Mouse (Mus musculus): ENCODE results near the gene Copg2. TPM values are rescaled to one million over a fixed set of nuclear protein-coding genes. Genes with fewer than 3 reads are reported as not detected.

The Copg2 gene
- polyA plus RNA-seq (2012; ENCODE audit: insufficient read depth, insufficient read length, low replicate concordance, missing spikeins) = not detected in 2 replicates

GRCm38 (mm10) chr6:30896195-30896985, at the start of gene Copg2:
Gene Copg2, minus strand, starts transcription at chr6:30896794.
- TF ChIP-seq CTCF (IDR thresholded peaks at IDR 0.05; ENCODE audit: insufficient read depth, low read depth, low read length) (no peak), POLR2A (IDR thresholded peaks at IDR 0.05; ENCODE audit: insufficient read depth, low read depth, low read length) (peak; percentile 72)
- H3K4me1 ChIP-seq (ENCODE audit: control insufficient read depth, insufficient read depth, low read length) = no peaks in the 10 kb centered on the region
- peak within 1 kb of the TSS; percentile 76; the same call in 1 of the 2 replicates for H3K27ac ChIP-seq (ENCODE audit: insufficient read depth, low read depth, low read length)
- H3K4me3 ChIP-seq (ENCODE audit: insufficient read depth, low read depth, low read length) = peak within 1 kb of the TSS; percentile 91
- under 1% methylated on average over 82 of the region's 83 CpGs for WGBS

- Histone ChIP-seq H3K4me1 (ENCODE audit: control insufficient read depth, insufficient read depth, low read length) (no peaks in the 10 kb centered on the region), H3K4me3 (ENCODE audit: insufficient read depth, low read depth, low read length) (no peak overlapping the region), H3K27ac (ENCODE audit: insufficient read depth, low read depth, low read length) (no peak overlapping the region)
- TF ChIP-seq POLR2A (IDR thresholded peaks at IDR 0.05; ENCODE audit: insufficient read depth, low read depth, low read length) (no peak), CTCF (IDR thresholded peaks at IDR 0.05; ENCODE audit: insufficient read depth, low read depth, low read length) (no peak)
- 81% methylated on average over 5 of the region's 5 CpGs for WGBS
Observed at GRCm38 (mm10) chr6:30939264-30939663, 42.7 kb upstream of the Copg2 start.

- Histone ChIP-seq H3K27ac (ENCODE audit: insufficient read depth, low read depth, low read length) (no peak overlapping the region), H3K4me3 (ENCODE audit: insufficient read depth, low read depth, low read length) (no peak overlapping the region), H3K4me1 (ENCODE audit: control insufficient read depth, insufficient read depth, low read length) (peaks cover 5% of the 10 kb centered on the region; the same call in 1 of the 2 replicates)
- 52% methylated on average over 2 of the region's 2 CpGs for WGBS
- TF ChIP-seq POLR2A (IDR thresholded peaks at IDR 0.05; ENCODE audit: insufficient read depth, low read depth, low read length) = no peak
- TF ChIP-seq CTCF (IDR thresholded peaks at IDR 0.05; ENCODE audit: insufficient read depth, low read depth, low read length) = no peak
Observed at GRCm38 (mm10) chr6:30922821-30923220, 26.2 kb upstream of the Copg2 start.

GRCm38 (mm10) chr6:30921826-30922225, 25.2 kb upstream of the Copg2 start:
- 66% methylated on average over 10 of the region's 11 CpGs for WGBS
- H3K4me3 ChIP-seq (ENCODE audit: insufficient read depth, low read depth, low read length) = no peak overlapping the region
- H3K27ac ChIP-seq (ENCODE audit: insufficient read depth, low read depth, low read length) = no peak overlapping the region
- peaks cover 5% of the 10 kb centered on the region; the same call in 1 of the 2 replicates for H3K4me1 ChIP-seq (ENCODE audit: control insufficient read depth, insufficient read depth, low read length)
- no peak for TF ChIP-seq CTCF (IDR thresholded peaks at IDR 0.05; ENCODE audit: insufficient read depth, low read depth, low read length)
- no peak for TF ChIP-seq POLR2A (IDR thresholded peaks at IDR 0.05; ENCODE audit: insufficient read depth, low read depth, low read length)

GRCm38 (mm10) chr6:30920834-30921675, 24.5 kb upstream of the Copg2 start:
- Histone ChIP-seq H3K4me3 (ENCODE audit: insufficient read depth, low read depth, low read length) (peak overlapping the region; percentile 46), H3K4me1 (ENCODE audit: control insufficient read depth, insufficient read depth, low read length) (peaks cover 5% of the 10 kb centered on the region; the same call in 1 of the 2 replicates), H3K27ac (ENCODE audit: insufficient read depth, low read depth, low read length) (no peak overlapping the region)
- 9% methylated on average over 21 of the region's 21 CpGs for WGBS
- no peak for TF ChIP-seq POLR2A (IDR thresholded peaks at IDR 0.05; ENCODE audit: insufficient read depth, low read depth, low read length)
- no peak for TF ChIP-seq CTCF (IDR thresholded peaks at IDR 0.05; ENCODE audit: insufficient read depth, low read depth, low read length)

- TF ChIP-seq CTCF (IDR thresholded peaks at IDR 0.05; ENCODE audit: insufficient read depth, low read depth, low read length) (no peak), POLR2A (IDR thresholded peaks at IDR 0.05; ENCODE audit: insufficient read depth, low read depth, low read length) (no peak)
- Histone ChIP-seq H3K27ac (ENCODE audit: insufficient read depth, low read depth, low read length) (no peak within 1 kb of the TSS), H3K4me3 (ENCODE audit: insufficient read depth, low read depth, low read length) (no peak within 1 kb of the TSS), H3K4me1 (ENCODE audit: control insufficient read depth, insufficient read depth, low read length) (no peaks in the 10 kb centered on the region)
- WGBS = 90% methylated on average over 2 of the region's 2 CpGs
Observed at GRCm38 (mm10) chr6:30915473-30915872, 18.9 kb upstream of the Copg2 start, which contains the start of gene Tsga13. Gene Tsga13, minus strand, starts transcription at chr6:30915573.

- no peak overlapping the region for H3K27ac ChIP-seq (ENCODE audit: insufficient read depth, low read depth, low read length)
- no peak overlapping the region for H3K4me3 ChIP-seq (ENCODE audit: insufficient read depth, low read depth, low read length)
- TF ChIP-seq POLR2A (IDR thresholded peaks at IDR 0.05; ENCODE audit: insufficient read depth, low read depth, low read length) = no peak
- TF ChIP-seq CTCF (IDR thresholded peaks at IDR 0.05; ENCODE audit: insufficient read depth, low read depth, low read length) = no peak
- H3K4me1 ChIP-seq (ENCODE audit: control insufficient read depth, insufficient read depth, low read length) = peaks cover 4% of the 10 kb centered on the region; the same call in 1 of the 2 replicates
- 30% methylated on average over 3 of the region's 3 CpGs for WGBS
Observed at GRCm38 (mm10) chr6:30907970-30908369, 11.4 kb upstream of the Copg2 start.

- H3K27ac ChIP-seq (ENCODE audit: insufficient read depth, low read depth, low read length) = no peak overlapping the region
- WGBS = 87% methylated on average over 5 of the region's 5 CpGs
- H3K4me1 ChIP-seq (ENCODE audit: control insufficient read depth, insufficient read depth, low read length) = peaks cover 4% of the 10 kb centered on the region; the same call in 1 of the 2 replicates
- no peak overlapping the region for H3K4me3 ChIP-seq (ENCODE audit: insufficient read depth, low read depth, low read length)
- TF ChIP-seq CTCF (IDR thresholded peaks at IDR 0.05; ENCODE audit: insufficient read depth, low read depth, low read length) (no peak), POLR2A (IDR thresholded peaks at IDR 0.05; ENCODE audit: insufficient read depth, low read depth, low read length) (no peak)
Observed at GRCm38 (mm10) chr6:30904911-30905310, 8.3 kb upstream of the Copg2 start.

Data from olfactory bulb, adult 2 months (tissue).